Mouse (Mus musculus) C2C12 (cell line): ENCODE measurements around the gene Chrna9.

Experiments
- CTCF ChIP-seq: IDR thresholded peaks from one replicate; pipeline ENCODE4 v1.5.1; 2011; ENCODE audit not compliant: control insufficient read depth, insufficient read depth, insufficient read length
- MAX ChIP-seq: IDR thresholded peaks from one replicate; pipeline ENCODE4 v1.6.1; 2011; ENCODE audit warnings: mild to moderate bottlenecking, control low read depth
- MYOD1 ChIP-seq: IDR thresholded peaks from one replicate; pipeline ENCODE4 v1.6.1; 2011; ENCODE audit warnings: low read depth; ENCODE audit not compliant: control insufficient read depth, insufficient read length

DNA sequence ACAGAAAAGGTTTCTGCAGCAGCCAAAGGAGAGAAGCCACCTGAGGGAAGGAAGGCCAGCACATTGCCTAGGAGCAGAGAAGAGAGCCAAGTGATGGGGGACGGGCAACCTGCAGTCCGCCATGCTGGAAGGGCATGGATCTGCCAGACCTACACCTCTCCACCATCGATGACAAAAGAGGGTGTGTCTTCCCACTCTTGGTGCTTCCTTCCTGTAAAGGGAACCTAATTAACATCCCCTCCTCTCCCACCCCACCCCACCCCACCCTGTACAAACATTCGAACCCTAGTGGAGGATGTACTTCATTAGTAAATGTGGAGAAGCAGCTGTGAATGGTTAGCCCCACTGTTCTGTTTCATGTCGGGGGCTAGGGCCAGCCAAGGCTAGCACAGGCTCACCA, 22.5 kb upstream of the Chrna9 start:
- TF ChIP-seq CTCF (no peak), MAX (no peak), MYOD1 (no peak)
